Mouse (Mus musculus) bone marrow macrophage, adult 2 months (primary cell): ENCODE data around the gene Chchd6. TPM values are rescaled to one million over a fixed set of nuclear protein-coding genes. Genes with fewer than 3 reads are reported as not detected.

Experiments used
- H3K27ac ChIP-seq: 2 replicates; pipeline ENCODE4 v1.5.1; 2012; ENCODE audit warnings: low read depth, low read length; ENCODE audit not compliant: insufficient read depth
- H3K4me1 ChIP-seq: 2 replicates; pipeline ENCODE4 v1.6.1; 2012; ENCODE audit warnings: low read length; ENCODE audit not compliant: control insufficient read depth, insufficient read depth
- H3K4me3 ChIP-seq: 2 replicates; pipeline ENCODE4 v1.5.1; 2012; ENCODE audit warnings: mild to moderate bottlenecking, low read length, moderate library complexity; ENCODE audit not compliant: insufficient read depth
- CTCF ChIP-seq: IDR thresholded peaks from 2 replicates; pipeline ENCODE4 v1.5.1; 2012; ENCODE audit warnings: low read depth, mild to moderate bottlenecking, low read length, moderate library complexity
- POLR2A ChIP-seq: IDR thresholded peaks from 2 replicates; pipeline ENCODE4 v1.6.1; 2012; ENCODE audit warnings: mild to moderate bottlenecking, low read depth, low read length, borderline replicate concordance
- polyA plus RNA-seq: library from polyadenylated mRNA; stranded (reverse); fragments of >200 nt; gene quantifications from 2 replicates; pipeline ENCODE4 v1.2.4, GENCODE M21; 2012; ENCODE audit not compliant: missing spikeins, insufficient read depth, insufficient read length

Chchd6 gene
- polyA plus RNA-seq, 1 experiment, result 6.9 TPM

DNA sequence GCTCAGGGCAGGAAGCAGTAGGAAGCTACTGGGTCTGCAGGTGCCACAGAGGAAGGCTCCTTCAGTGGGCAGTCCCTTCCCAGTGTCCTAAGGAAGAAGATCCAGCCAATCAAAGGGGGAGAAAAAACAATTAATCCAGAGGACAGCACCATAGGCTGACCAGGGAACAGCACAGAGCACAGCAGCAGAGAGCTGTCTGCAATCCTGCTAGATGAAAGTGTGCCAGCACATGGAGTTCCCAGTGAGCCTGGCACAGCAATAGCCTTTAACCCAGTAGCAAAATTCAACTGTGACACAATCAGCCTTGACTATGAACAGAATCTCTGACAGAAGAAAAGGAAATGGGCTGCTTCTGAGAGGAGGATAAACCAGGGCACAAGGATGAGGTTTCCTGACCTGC is 9.8 kb downstream of the Chchd6 start:
- no peak overlapping the region for H3K27ac ChIP-seq
- H3K4me3 ChIP-seq, result no peak overlapping the region
- peaks cover 4% of the 10 kb centered on the region; the same call in 1 of the 2 replicates for H3K4me1 ChIP-seq
- no peak for TF ChIP-seq POLR2A
- TF ChIP-seq CTCF, result no peak

DNA sequence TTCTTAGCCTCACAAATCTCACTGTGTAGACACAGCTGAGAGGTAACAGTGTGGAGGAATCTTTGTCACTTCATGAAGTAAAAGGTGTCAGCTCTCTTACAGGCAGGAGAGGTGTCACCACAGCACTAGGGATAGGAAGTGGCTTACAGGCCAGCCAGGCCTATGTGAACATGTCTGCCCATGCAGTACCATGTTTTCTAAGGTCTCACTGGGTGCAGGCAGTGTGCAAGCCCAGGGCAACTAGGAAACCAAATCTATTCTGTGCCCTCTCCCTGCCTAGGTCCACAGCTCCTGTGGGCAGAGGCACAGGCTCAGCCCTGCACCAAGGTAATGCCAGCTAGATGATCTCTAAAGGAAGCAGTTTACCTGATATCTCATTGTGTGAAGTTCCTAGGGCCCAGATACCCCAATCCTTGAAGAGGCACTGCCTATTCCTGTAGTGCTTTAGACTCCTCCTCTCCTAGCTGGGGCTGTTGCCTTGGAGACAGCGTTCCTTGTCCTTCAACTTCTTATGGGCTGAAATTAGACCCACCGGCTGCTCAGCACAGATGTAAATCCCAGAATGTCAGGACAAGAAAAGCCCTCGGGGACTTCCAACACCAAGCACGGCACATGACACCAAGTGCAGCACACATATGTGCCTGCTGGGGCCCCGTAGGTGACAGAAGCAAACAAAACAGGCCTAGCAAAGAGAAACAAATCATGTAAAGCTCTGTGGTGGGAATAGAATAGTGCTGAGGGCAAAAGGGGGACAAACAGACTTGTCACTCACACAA is 10.6 kb downstream of the Chchd6 start:
- H3K4me3 ChIP-seq, result no peak overlapping the region
- H3K4me1 ChIP-seq, result peaks cover 13% of the 10 kb centered on the region
- TF ChIP-seq POLR2A, result no peak
- no peak for TF ChIP-seq CTCF
- H3K27ac ChIP-seq, result no peak overlapping the region

DNA sequence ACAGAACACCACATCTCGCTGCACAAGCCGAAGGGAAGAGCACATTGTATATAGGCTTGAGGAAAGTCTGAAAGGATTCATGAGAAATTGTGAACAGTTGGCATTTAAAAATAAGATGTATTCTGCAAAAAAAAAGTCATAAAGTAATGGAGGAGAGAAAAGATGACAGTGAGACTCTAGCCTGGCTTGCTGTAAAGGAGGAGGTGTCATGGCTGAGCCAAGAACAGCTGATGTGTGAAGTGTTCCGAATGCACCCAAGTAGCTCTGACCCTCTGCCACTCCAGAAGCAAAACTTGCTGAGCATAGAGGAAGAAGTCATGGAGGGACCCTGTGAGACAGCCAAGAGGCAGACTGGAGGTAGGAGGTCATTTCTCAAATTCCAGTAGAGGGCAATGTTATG is 12.3 kb downstream of the Chchd6 start:
- Histone ChIP-seq H3K4me1 (peaks cover 18% of the 10 kb centered on the region), H3K4me3 (no peak overlapping the region), H3K27ac (no peak overlapping the region)
- no peak for TF ChIP-seq POLR2A
- no peak for TF ChIP-seq CTCF

DNA sequence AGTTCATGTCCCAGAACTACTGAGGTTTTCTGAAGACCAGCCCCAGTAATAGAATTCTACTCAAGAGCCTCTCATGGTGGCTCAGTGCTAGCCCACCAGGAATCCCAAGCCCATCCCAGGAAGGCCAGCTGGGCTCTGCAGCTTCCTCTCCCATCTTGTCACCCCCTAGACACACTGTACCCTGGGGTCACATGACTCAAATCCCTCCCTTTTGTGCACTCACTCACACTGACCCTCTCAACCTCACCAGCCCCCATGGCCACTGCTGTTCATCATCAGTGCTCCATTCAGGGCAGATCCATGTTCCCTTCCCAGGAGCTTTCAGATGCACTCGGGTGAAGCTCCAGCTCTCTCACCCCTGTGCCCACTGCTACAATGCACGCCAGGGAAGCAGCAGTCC is 20.8 kb downstream of the Chchd6 start:
- no peak overlapping the region for H3K27ac ChIP-seq
- TF ChIP-seq POLR2A (no peak), CTCF (no peak)
- H3K4me1 ChIP-seq, result peaks cover 5% of the 10 kb centered on the region
- H3K4me3 ChIP-seq, result no peak overlapping the region

DNA sequence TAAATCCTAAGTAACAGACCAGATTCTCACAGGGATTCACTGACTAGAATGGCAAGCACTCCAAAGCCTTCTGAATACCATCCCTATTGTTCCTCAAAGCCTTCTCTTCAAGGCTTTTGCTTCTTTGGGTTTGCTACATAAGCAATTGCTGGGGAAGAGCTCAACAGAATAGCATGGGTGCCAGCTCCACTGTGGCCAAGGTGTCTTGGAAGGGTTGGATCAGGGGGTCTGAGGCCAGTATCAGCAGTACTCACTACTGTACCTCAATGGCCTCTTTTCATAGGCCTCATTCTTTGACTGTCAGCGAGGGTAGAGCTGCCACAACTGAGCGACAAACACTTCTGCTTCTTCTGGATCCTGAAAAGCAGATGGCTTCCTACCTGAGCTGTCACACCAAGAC is 21.7 kb downstream of the Chchd6 start:
- Histone ChIP-seq H3K4me1 (peaks cover 6% of the 10 kb centered on the region), H3K27ac (no peak overlapping the region), H3K4me3 (no peak overlapping the region)
- TF ChIP-seq POLR2A, result no peak
- no peak for TF ChIP-seq CTCF

DNA sequence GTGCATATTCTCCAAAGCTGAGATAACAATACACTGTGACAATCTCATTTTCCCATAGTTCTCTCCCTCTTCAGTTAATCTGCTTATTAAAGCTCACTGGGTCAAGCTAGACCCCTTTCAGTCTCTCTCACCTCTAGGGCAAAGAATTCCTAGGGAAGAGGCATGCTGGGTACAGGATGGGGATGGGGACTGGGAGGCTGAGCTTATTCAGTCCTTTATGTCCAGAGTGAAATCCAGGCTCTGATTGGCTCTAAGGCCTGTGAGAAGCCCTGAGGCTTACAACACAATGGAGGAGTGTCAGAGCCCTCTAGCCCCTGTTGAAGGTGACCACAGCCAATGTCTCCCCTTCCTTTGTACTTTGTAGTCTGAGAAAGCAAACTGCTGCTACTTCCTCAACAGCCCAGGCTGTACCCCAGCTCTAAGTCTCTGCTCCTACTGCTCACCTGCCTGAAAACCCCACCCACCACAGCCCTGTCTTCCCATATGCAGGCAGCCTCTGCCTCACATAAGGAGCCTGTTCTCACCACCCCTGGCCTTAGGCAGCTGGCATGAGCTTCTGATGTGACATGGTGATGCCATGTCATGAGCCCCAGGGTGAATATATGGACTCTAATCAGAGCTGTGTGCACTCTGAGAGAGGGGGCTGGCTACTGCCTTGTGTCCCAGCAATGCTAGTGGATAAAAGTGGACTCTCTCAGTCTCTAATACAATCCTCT is 22.4 kb downstream of the Chchd6 start:
- Histone ChIP-seq H3K4me3 (no peak overlapping the region), H3K27ac (no peak overlapping the region), H3K4me1 (peaks cover 6% of the 10 kb centered on the region)
- no peak for TF ChIP-seq POLR2A
- TF ChIP-seq CTCF, result no peak

DNA sequence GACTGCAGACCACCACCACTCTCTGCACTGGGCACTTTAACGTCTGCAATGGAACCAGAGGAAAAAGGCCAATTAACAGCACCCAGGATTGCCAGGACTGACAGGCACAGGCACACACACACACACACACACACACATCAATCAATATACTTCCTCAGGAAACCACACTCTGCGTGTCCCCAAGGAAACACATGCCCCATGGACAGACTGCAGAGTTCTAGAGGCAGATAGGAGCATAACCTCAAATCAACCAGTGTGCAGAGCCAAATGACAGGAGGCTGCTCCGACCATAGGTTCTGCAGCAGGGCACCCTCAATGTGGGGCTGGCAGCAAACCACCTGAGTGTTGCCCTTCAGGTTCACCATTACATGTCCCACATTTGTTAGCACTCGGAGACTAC is 26.1 kb downstream of the Chchd6 start:
- Histone ChIP-seq H3K4me1 (peaks cover 4% of the 10 kb centered on the region; the same call in 1 of the 2 replicates), H3K27ac (no peak overlapping the region), H3K4me3 (no peak overlapping the region)
- no peak for TF ChIP-seq CTCF
- no peak for TF ChIP-seq POLR2A

DNA sequence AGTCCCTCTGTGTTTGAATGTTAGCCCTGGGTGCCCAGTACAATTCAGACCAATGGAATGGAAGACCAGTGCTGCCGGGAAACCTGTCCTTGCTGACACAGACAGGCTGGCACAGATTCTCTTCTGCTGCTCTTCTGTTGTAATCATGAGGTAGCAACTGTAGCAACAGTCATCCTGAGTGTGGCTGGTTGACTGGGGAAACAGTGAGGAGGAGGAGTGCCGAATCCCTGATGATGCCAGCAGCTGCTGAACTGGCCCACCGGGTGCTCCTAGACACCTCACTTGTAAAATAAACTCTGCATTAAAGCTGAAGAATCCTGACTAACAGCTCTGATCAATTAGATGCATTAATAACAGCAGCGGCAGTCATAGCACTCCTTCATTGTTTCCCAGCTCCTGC is 28.7 kb downstream of the Chchd6 start:
- no peak overlapping the region for H3K27ac ChIP-seq
- TF ChIP-seq POLR2A (no peak), CTCF (no peak)
- peaks cover 4% of the 10 kb centered on the region; the same call in 1 of the 2 replicates for H3K4me1 ChIP-seq
- H3K4me3 ChIP-seq, result no peak overlapping the region

DNA sequence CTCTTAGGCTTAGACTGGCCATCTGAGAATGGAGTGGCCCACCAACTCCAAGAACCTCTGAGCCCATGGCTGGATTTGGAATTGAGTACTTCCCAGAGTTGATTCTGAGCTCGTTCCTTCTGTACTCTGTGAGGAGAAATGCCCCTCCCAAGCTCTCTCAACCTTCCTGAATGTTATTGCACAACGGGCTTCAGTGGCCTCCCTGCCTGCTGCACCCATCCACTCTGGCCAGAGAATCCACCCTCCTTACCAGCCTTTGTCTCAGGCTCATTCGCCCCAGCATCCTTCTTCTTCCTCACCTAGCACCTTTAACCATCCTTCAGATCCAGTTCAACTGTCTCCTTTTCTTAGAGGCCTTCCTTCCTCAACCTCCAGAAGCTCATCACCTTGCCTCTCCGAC is 32.1 kb downstream of the Chchd6 start:
- H3K4me3 ChIP-seq, result no peak overlapping the region
- no peak overlapping the region for H3K27ac ChIP-seq
- TF ChIP-seq POLR2A, result no peak
- no peak for TF ChIP-seq CTCF
- no peaks in the 10 kb centered on the region for H3K4me1 ChIP-seq

DNA sequence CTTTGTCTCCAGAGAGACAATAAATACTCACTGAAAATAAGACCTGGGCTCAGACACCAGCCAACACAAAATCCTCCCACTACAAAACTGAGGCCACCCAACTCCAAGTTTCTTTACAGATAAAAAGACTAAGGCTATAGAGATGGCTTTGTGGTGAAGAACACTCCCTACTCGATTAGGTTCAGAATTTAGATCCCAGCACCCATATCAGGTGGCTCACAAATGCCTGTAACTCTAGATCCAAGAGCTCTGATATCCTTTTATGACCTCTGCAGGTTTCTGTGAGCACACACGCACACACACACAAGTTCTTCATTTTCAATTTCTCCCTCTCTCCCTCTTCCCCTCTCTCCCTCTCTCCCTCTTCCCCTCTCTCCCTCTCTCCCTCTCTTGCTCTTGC is 34.6 kb downstream of the Chchd6 start:
- TF ChIP-seq CTCF, result no peak
- no peak for TF ChIP-seq POLR2A
- Histone ChIP-seq H3K4me1 (no peaks in the 10 kb centered on the region), H3K27ac (no peak overlapping the region), H3K4me3 (no peak overlapping the region)
